Mouse (Mus musculus) embryonic facial prominence, embryonic 10.5 days (tissue): ENCODE measurements around the gene Cct8l1. TPM values are rescaled to one million over a fixed set of nuclear protein-coding genes. Genes with fewer than 3 reads are reported as not detected.

Source experiments
- DNase-seq: peaks from one replicate; pipeline ENCODE4 v3.0.0-alpha.2; 2017; ENCODE audit warnings: low spot score
- H3K27ac ChIP-seq: fragments of 300-500 bp; sonication (generic); replicated peaks from 2 replicates; pipeline ENCODE4 v1.5.1; 2016; ENCODE audit warnings: mild to moderate bottlenecking
- H3K27me3 ChIP-seq: fragments of 300-500 bp; sonication (generic); replicated peaks from 2 replicates; pipeline ENCODE4 v1.6.1; 2016; ENCODE audit warnings: low read depth, mild to moderate bottlenecking; ENCODE audit not compliant: poor library complexity, severe bottlenecking
- H3K36me3 ChIP-seq: fragments of 300-500 bp; sonication (generic); replicated peaks from 2 replicates; pipeline ENCODE4 v1.6.1; 2016; ENCODE audit warnings: mild to moderate bottlenecking, moderate library complexity
- H3K4me1 ChIP-seq: fragments of 300-500 bp; sonication (generic); 2 replicates; pipeline ENCODE4 v1.6.1; 2016
- H3K4me3 ChIP-seq: fragments of 300-500 bp; sonication (generic); 2 replicates; pipeline ENCODE4 v1.5.1; 2016; ENCODE audit warnings: mild to moderate bottlenecking, moderate library complexity
- H3K9me3 ChIP-seq: fragments of 300-500 bp; sonication (generic); 2 replicates; pipeline ENCODE4 v1.6.1; 2016; ENCODE audit warnings: mild to moderate bottlenecking
- WGBS: fragments of 180-500 bp; shearing (Covaris S2); methylation state at CpG from one replicate; pipeline ENCODE4 v1.1.7; 2016; 5-methylcytosine and 5-hydroxymethylcytosine counted together
- polyA plus RNA-seq: library from polyadenylated mRNA; unstranded; fragments of >200 nt; fragmentation: Nextera tagmentation; extraction: Ambion mirVana; gene quantifications from 2 replicates; pipeline ENCODE4 v1.2.1, GENCODE M21; 2016

Gene Cct8l1
- polyA plus RNA-seq, 1 experiment from 2014 or later, result 0.07 TPM

DNA sequence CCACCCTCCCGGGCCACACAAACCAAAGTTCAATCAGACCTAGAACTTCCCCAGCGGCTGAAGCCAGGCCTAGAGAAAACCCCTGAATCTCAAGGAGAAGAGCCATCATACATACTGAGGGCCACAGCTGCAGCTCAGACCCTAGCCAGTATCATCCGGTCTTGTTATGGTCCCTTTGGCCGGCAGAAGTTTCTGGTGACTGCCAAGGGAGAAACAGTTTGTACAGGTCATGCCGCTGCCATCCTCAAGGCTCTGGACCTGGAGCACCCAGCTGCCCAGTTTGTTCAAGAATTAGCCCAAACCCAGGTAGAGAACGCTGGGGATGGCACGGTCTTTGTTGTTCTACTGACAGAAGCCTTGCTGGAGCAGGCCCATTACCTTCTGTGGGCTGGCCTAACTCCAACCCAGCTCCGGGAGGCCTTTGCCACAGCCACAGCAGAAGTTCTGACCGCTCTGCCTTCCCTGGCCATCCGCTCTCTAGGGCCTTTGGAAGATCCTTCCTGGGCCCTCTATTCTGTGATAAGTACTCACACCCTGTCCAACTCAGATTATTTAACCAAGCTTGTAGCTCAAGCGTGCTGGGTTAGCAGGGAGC, 531 bp downstream of the Cct8l1 start:
- Histone ChIP-seq H3K4me3 (no peak overlapping the region), H3K4me1 (no peaks in the 10 kb centered on the region), H3K27me3 (no peaks in the 10 kb centered on the region), H3K36me3 (no peaks in the 10 kb centered on the region), H3K27ac (no peak overlapping the region), H3K9me3 (no peaks in the 10 kb centered on the region)
- DNase-seq, result no peak
- 93% methylated on average over 11 of the region's 11 CpGs for WGBS

DNA sequence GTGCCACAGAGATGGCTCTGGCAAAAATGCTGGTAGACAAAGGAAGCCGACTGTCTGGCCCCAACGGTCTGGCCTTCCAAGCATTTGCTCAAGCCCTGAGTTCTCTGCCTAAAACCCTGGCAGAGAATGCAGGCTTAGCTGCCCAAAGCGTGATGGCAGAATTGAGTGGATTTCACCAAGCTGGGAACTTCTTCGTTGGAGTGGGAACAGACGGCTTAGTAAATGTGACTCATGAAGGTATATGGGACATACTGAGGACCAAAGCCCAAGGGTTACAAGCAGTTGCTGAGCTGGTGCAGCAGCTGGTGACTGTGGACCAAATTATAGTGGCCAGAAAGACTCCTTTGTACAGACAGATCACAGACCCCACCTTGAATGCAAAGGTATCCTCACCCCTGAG, 1.7 kb downstream of the Cct8l1 start:
- no peaks in the 10 kb centered on the region for H3K9me3 ChIP-seq
- no peaks in the 10 kb centered on the region for H3K27me3 ChIP-seq
- DNase-seq, result no peak
- 83% methylated on average over 5 of the region's 5 CpGs for WGBS
- H3K36me3 ChIP-seq, result no peaks in the 10 kb centered on the region
- no peaks in the 10 kb centered on the region for H3K4me1 ChIP-seq
- no peak overlapping the region for H3K4me3 ChIP-seq
- H3K27ac ChIP-seq, result no peak overlapping the region

DNA sequence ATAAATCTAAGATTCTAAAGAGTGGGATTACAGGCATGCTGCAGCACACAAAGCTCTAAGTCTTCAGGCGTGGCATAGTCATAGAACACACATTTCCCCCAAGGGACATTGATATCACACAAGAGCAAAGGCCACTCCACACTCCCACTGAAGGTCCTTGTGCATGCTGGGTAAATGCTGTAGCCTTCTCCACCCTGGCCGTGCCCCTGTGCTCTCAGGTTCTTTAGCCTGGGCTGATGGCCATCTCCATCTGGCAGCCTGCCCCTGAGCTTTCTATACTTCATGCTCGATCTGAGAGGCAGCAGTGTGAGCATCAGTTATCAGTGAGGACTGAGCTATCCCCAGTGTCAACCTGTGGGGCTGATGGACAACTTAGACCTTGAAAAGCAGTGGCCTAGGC, 4.0 kb downstream of the Cct8l1 start:
- no peaks in the 10 kb centered on the region for H3K36me3 ChIP-seq
- no peak overlapping the region for H3K27ac ChIP-seq
- no peak overlapping the region for H3K4me3 ChIP-seq
- WGBS, result 83% methylated on average over 3 of the region's 3 CpGs
- DNase-seq, result no peak
- H3K27me3 ChIP-seq, result no peaks in the 10 kb centered on the region
- H3K9me3 ChIP-seq, result no peaks in the 10 kb centered on the region
- no peaks in the 10 kb centered on the region for H3K4me1 ChIP-seq

DNA sequence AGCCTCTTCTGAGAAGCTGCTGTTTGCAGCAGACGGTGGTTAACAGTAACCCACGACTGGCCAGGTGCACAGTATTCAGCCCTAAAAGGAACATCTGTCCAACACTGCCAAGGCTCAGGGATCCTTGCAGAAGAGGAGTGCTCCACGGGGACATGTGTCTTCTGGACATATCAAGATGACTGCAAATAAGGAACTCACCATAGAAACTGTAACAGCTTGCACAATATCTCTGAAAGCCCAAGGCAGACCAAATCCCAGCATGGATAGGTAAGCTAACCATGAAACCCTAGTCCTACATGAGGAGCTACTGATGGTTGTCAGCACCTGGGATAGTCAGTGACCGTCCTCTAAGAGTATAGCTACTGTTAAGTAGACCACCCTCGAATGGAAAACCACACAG, 5.6 kb downstream of the Cct8l1 start:
- H3K27ac ChIP-seq, result no peak overlapping the region

DNA sequence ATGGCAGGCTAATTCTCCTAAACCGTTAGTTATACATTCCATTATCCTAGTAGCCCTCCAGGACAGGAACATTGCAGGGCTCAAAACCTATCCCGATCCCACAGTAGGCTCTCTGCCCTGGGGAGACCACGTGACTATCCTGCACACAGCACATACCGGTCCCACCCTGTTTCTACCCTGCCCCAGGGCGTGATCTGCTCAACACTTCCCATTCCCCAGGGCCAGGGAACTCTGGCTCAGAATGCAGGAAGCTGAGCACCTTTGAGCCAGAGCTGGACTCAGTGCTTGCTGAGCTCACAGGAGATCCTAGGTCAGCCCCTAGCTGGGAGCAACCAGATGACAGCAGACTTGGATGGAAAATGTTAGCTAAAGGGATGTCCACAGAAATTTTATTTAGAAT, 10.2 kb downstream of the Cct8l1 start:
- H3K27ac ChIP-seq, result no peak overlapping the region
- H3K36me3 ChIP-seq, result no peaks in the 10 kb centered on the region
- DNase-seq, result no peak
- no peaks in the 10 kb centered on the region for H3K27me3 ChIP-seq
- H3K9me3 ChIP-seq, result no peaks in the 10 kb centered on the region
- 42% methylated on average over 5 of the region's 5 CpGs for WGBS
- H3K4me3 ChIP-seq, result no peak overlapping the region
- peaks cover 30% of the 10 kb centered on the region for H3K4me1 ChIP-seq

More for the DNA sequence above, 5.6 kb downstream of the Cct8l1 start:
- Histone ChIP-seq H3K36me3 (no peaks in the 10 kb centered on the region), H3K9me3 (no peaks in the 10 kb centered on the region), H3K4me3 (no peak overlapping the region), H3K4me1 (peaks cover 5% of the 10 kb centered on the region; the same call in 1 of the 2 replicates), H3K27me3 (no peaks in the 10 kb centered on the region)
- no peak for DNase-seq
- WGBS, result 83% methylated on average over 5 of the region's 5 CpGs

DNA sequence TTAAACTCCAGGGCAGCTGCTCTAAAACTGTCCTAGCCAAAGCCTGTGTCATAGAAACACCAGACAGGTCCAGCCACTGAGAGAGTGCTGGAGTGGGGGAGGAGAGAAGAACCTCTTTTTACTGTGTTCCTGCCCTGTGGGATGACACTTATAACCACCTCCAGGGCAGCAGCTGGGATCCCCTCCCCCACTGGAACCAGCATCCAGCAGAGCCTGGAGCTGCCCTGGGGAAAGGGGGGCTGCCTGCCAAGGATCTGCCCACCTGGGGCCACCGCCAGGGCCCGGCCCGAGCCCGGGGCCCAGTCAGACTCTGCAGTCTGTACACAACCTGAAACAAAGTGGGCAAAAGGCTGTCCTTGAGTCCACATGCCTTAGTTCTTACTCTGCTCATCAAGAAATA, 11.1 kb downstream of the Cct8l1 start:
- no peaks in the 10 kb centered on the region for H3K27me3 ChIP-seq
- H3K9me3 ChIP-seq, result no peaks in the 10 kb centered on the region
- H3K4me1 ChIP-seq, result peaks cover 30% of the 10 kb centered on the region
- 42% methylated on average over 4 of the region's 4 CpGs for WGBS
- H3K4me3 ChIP-seq, result no peak overlapping the region
- no peak overlapping the region; the same call in 1 of the 2 replicates for H3K27ac ChIP-seq
- DNase-seq, result no peak
- no peaks in the 10 kb centered on the region for H3K36me3 ChIP-seq

DNA sequence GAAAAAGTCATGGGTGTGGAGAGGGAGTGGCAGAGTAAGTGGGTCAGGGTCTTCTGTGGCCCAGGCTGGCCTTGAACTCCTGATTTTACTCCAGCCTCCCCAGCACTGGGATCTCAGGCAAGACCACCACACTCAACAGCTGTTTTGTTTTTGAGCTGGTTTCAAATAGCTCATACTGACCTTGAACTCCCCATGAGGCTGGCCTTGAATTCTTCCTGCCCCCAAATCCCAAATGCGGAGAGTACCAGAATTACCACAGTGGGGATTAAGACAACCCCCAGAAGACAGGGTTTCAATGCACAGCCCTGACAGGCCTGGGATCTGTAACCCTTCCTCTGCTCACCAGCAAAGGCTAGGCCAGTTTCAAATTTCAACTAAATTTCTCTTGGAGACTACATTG, 12.1 kb downstream of the Cct8l1 start:
- Histone ChIP-seq H3K9me3 (no peaks in the 10 kb centered on the region), H3K27me3 (peaks cover 8% of the 10 kb centered on the region), H3K36me3 (no peaks in the 10 kb centered on the region), H3K27ac (no peak overlapping the region), H3K4me3 (no peak overlapping the region), H3K4me1 (peaks cover 30% of the 10 kb centered on the region)
- DNase-seq, result no peak
- WGBS, result 55% methylated on average over 1 of the region's 1 CpGs

DNA sequence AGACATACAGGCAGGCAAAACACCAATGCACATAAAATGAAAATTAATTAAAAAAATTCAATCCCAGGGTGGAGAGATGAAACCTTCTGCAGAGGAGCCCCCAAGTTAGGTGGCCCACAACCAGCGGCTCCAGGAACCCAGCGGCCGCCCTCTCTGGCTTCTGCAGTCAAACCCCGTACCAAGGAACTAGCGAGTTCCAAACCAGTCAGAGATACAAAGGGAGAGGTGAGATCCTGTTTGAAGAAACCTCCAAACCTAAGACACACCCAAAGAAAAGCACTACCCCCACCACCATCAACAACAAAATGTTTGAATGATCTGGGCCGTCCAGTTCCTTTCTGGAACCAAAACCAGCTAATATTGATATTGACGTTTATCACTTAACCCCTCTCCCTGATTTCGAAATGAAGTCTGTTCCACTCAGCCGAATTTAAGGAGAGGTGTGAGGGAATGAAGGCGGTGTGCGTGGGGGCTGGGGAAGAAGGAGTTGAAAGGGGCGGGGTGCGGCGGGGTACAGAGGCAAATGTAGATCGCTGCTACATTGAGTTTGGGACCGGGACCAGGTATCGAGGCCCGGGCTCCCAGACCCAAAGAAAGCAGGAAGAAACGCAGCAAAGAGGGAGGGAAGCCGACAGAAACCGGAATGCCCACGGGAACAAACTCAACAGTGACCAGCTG, 13.1 kb downstream of the Cct8l1 start:
- H3K27me3 ChIP-seq, result peaks cover 8% of the 10 kb centered on the region
- 11% methylated on average over 22 of the region's 22 CpGs for WGBS
- H3K27ac ChIP-seq, result peak overlapping the region; percentile 93
- H3K4me1 ChIP-seq, result peaks cover 30% of the 10 kb centered on the region
- no peaks in the 10 kb centered on the region for H3K9me3 ChIP-seq
- peak overlapping the region; percentile 78 for H3K4me3 ChIP-seq
- no peaks in the 10 kb centered on the region for H3K36me3 ChIP-seq
- DNase-seq, result no peak

DNA sequence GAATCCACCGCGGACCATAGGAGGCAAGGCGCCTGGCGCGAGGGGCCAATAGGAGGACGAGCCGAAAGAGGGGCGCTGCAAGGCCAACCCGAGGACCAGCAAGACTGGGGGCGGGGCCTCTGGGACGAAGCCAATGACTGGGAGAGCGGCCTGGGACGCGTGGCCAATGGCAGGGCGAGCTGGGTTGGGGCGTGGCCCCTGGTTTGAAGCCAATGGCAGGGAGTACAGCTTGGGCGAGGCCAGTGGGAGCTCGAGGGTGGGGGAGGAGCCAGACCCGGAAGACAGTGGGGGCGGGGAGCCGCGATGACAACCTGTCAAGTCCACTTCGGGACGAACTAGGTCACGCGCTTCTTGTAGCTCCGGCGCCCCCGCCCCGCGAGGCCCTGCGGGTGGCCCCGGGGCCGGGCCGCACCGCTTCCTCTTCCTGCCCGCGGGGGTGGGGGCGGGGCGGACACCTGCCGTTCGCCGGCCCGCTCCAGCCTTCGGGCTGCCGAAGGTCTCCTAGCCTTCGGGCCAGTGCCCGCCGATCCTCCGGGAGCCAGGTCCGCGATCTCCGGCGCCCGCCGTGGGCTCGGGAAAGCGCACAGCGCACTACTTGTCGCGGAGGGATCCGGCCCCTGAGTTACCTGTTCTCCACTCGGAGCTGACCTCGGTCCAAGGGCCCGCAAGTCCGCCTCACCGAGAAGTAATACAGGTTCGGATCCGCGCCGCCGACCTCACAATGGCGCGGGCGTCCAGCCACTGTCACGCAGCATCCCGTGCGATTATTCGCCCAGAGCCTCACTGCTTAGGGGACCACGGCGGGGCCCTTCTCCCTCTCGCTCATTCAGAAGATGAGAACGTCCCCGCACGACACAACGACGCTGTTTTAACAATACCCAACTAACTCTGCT, 13.9 kb downstream of the Cct8l1 start:
- no peaks in the 10 kb centered on the region for H3K9me3 ChIP-seq
- H3K27ac ChIP-seq, result peak overlapping the region; percentile 93
- DNase-seq, result peak; percentile 100
- peaks cover 30% of the 10 kb centered on the region for H3K4me1 ChIP-seq
- peak overlapping the region; percentile 78 for H3K4me3 ChIP-seq
- WGBS, result under 1% methylated on average over 87 of the region's 87 CpGs
- H3K36me3 ChIP-seq, result no peaks in the 10 kb centered on the region
- H3K27me3 ChIP-seq, result peaks cover 8% of the 10 kb centered on the region

DNA sequence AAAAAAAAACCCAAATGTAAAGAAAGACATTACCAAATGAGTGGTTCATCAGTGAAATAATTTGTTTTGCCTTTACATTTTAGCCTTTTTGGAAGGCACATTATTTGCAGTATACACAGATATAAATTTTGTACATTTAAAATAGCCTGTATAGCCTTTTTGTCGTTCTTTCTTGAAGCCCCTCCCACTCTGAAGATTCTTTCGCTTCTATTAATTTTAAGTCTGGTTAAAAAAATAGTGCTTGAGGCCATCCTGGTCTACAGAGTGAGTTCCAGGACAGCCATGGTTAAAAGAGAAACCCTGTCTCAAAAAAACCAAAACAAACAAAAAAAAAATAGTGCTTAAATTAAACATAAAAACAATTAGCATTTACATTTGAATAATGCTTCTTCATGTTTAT, 14.8 kb downstream of the Cct8l1 start:
- Histone ChIP-seq H3K27me3 (peaks cover 8% of the 10 kb centered on the region), H3K9me3 (no peaks in the 10 kb centered on the region), H3K4me1 (peaks cover 30% of the 10 kb centered on the region), H3K4me3 (peak overlapping the region; percentile 78), H3K36me3 (no peaks in the 10 kb centered on the region), H3K27ac (peak overlapping the region; percentile 93)
- WGBS, result 44% methylated on average over 2 of the region's 2 CpGs
- DNase-seq, result no peak

DNA sequence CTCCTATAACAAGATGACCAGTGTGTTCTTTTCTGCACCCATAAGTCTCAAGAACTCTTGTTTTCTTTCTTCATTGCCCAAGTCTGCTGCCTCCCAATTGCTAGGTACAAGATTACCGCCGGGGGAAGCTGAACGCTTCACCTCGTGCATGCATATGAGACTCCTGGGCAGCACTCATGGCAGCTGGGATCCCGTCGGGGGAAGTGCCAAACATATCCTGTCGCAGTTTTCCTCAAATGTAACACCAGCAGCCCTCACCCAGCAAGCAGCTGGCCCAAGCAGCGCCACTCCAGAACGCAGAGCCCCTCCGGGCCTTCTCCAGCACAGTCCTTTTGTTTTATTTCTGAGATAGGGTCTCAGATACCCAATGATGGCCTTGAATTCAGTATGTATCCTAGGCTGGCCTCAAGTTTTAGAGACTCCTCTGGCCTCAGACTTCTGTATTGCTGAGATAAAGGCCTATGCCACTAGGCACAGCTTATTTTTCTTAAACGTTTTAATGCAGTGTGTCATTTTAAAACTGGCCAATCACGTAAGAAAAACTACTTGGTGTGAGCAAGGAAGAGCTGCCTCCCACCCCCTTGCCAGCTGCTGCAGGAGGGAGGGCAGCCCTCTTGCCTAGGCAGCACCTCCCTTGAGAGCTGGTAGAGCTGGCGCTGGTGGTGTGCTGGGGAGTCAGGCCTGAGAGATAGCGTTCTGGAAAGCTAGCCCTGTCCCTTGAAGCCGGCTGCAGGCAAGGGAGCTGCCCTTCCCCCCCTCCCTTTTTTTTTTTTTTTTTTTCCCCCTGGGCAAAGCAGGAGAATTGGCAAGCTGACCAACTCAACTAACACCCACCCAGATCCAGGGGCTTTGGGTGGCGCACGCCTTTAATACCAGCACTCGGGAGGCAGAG, 16.6 kb downstream of the Cct8l1 start:
- H3K27ac ChIP-seq, result no peak overlapping the region
- peaks cover 15% of the 10 kb centered on the region for H3K4me1 ChIP-seq
- peaks cover 8% of the 10 kb centered on the region for H3K27me3 ChIP-seq
- 54% methylated on average over 18 of the region's 18 CpGs for WGBS
- no peaks in the 10 kb centered on the region for H3K36me3 ChIP-seq
- no peak overlapping the region for H3K4me3 ChIP-seq
- no peak for DNase-seq
- H3K9me3 ChIP-seq, result no peaks in the 10 kb centered on the region; the same call in 1 of the 2 replicates

DNA sequence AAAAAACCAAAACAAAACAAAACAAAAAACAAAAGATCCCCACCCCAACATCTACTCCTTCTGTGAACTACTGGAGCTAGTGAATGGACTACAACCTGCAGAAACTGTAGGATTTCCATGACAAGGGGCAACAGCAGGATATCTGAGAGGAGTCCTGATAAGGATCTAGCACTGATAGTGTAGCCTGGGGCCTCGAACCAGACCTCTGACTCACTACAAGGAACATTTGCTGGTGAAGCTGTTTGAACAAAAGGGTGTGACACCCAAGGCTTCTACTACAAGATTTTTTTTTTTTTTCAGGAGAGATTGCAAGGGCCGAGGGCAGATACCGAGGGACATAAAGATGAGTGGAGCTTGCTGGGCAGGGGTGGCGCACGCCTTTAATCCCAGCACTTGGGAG, 17.4 kb downstream of the Cct8l1 start:
- WGBS, result 85% methylated on average over 5 of the region's 5 CpGs
- no peak for DNase-seq
- H3K36me3 ChIP-seq, result no peaks in the 10 kb centered on the region
- H3K27ac ChIP-seq, result no peak overlapping the region
- H3K4me1 ChIP-seq, result peaks cover 7% of the 10 kb centered on the region
- H3K9me3 ChIP-seq, result no peaks in the 10 kb centered on the region; the same call in 1 of the 2 replicates
- peaks cover 8% of the 10 kb centered on the region for H3K27me3 ChIP-seq
- no peak overlapping the region for H3K4me3 ChIP-seq
